Mouse (Mus musculus): ENCODE measurements around the gene Arv1. TPM values are rescaled to one million over a fixed set of nuclear protein-coding genes. Genes with fewer than 3 reads are reported as not detected.

Arv1 gene
- polyA plus RNA-seq, 1 experiment from 2014 or later: 12.6 TPM

- 59% methylated on average over 2 of the region's 2 CpGs for WGBS
- H3K9me3 ChIP-seq (replicated peaks): no peaks in the 10 kb centered on the region
- H3K4me1 ChIP-seq (replicated peaks): peaks cover 9% of the 10 kb centered on the region
- H3K9ac ChIP-seq: no peak overlapping the region
- no peak overlapping the region for H3K4me3 ChIP-seq
- no peak overlapping the region for H3K4me2 ChIP-seq
- peaks cover 26% of the 10 kb centered on the region for H3K27me3 ChIP-seq
- H3K36me3 ChIP-seq: no peaks in the 10 kb centered on the region
- no peak overlapping the region for H3K27ac ChIP-seq
- ATAC-seq (replicated peaks; ENCODE audit: insufficient number of reproducible peaks, insufficient read depth, low FRiP score, low read depth): no peak
Measured at GRCm38 (mm10) chr8:124756153-124756552, 34.2 kb downstream of the Arv1 start.

- H3K27me3 ChIP-seq: peaks cover 21% of the 10 kb centered on the region
- H3K9ac ChIP-seq: no peak overlapping the region
- ATAC-seq (replicated peaks; ENCODE audit: insufficient number of reproducible peaks, insufficient read depth, low FRiP score, low read depth): no peak
- H3K9me3 ChIP-seq (replicated peaks): no peaks in the 10 kb centered on the region
- H3K36me3 ChIP-seq: no peaks in the 10 kb centered on the region
- peaks cover 5% of the 10 kb centered on the region for H3K4me1 ChIP-seq (replicated peaks)
- no peak overlapping the region for H3K27ac ChIP-seq
- WGBS: 61% methylated on average over 5 of the region's 5 CpGs
- no peak overlapping the region for H3K4me3 ChIP-seq
- H3K4me2 ChIP-seq: no peak overlapping the region
Measured at GRCm38 (mm10) chr8:124756601-124757000, 34.7 kb downstream of the Arv1 start.

GRCm38 (mm10) chr8:124758544-124758943, 36.6 kb downstream of the Arv1 start:
- WGBS: 46% methylated on average over 3 of the region's 3 CpGs
- 0 out of 2 replicates have a peak, but pooled peaks cover 4% of the 10 kb centered on the region for H3K27me3 ChIP-seq
- no peak for ATAC-seq (replicated peaks; ENCODE audit: insufficient number of reproducible peaks, insufficient read depth, low FRiP score, low read depth)
- H3K9me3 ChIP-seq (replicated peaks): no peaks in the 10 kb centered on the region
- no peak overlapping the region for H3K9ac ChIP-seq
- H3K4me1 ChIP-seq (replicated peaks): no peaks in the 10 kb centered on the region
- H3K4me3 ChIP-seq: no peak overlapping the region
- no peak overlapping the region for H3K27ac ChIP-seq
- H3K4me2 ChIP-seq: no peak overlapping the region
- no peaks in the 10 kb centered on the region for H3K36me3 ChIP-seq

- no peak for ATAC-seq (replicated peaks; ENCODE audit: insufficient number of reproducible peaks, insufficient read depth, low FRiP score, low read depth)
- WGBS: 65% methylated on average over 7 of the region's 7 CpGs
- H3K27ac ChIP-seq: no peak overlapping the region
Measured at GRCm38 (mm10) chr8:124763061-124763460, 41.1 kb downstream of the Arv1 start.

GRCm38 (mm10) chr8:124772389-124772788, 50.5 kb downstream of the Arv1 start:
- Histone ChIP-seq H3K4me2 (no peak overlapping the region), H3K4me1 (replicated peaks) (peaks cover 9% of the 10 kb centered on the region), H3K36me3 (no peaks in the 10 kb centered on the region), H3K27me3 (peaks cover 9% of the 10 kb centered on the region; the same call in 1 of the 2 replicates), H3K4me3 (no peak overlapping the region), H3K27ac (no peak overlapping the region), H3K9ac (no peak overlapping the region), H3K9me3 (replicated peaks) (no peaks in the 10 kb centered on the region)
- no peak; the same call in 1 of the 2 replicates for ATAC-seq (replicated peaks; ENCODE audit: insufficient number of reproducible peaks, insufficient read depth, low FRiP score, low read depth)
- WGBS: 58% methylated on average over 2 of the region's 2 CpGs

More at GRCm38 (mm10) chr8:124763061-124763460, 41.1 kb downstream of the Arv1 start:
- Histone ChIP-seq H3K36me3 (no peaks in the 10 kb centered on the region), H3K9ac (no peak overlapping the region), H3K9me3 (replicated peaks) (no peaks in the 10 kb centered on the region), H3K4me3 (no peak overlapping the region), H3K27me3 (no peaks in the 10 kb centered on the region), H3K4me1 (replicated peaks) (no peaks in the 10 kb centered on the region), H3K4me2 (no peak overlapping the region)

- H3K27ac ChIP-seq: no peak overlapping the region
- no peak overlapping the region for H3K4me3 ChIP-seq
- peaks cover 18% of the 10 kb centered on the region for H3K4me1 ChIP-seq (replicated peaks)
- peak overlapping the region; percentile 48 for H3K4me2 ChIP-seq
- ATAC-seq (replicated peaks; ENCODE audit: insufficient number of reproducible peaks, insufficient read depth, low FRiP score, low read depth): no peak
- H3K9ac ChIP-seq: no peak overlapping the region
- H3K9me3 ChIP-seq (replicated peaks): no peaks in the 10 kb centered on the region
- no peaks in the 10 kb centered on the region for H3K36me3 ChIP-seq
- peaks cover 9% of the 10 kb centered on the region; the same call in 1 of the 2 replicates for H3K27me3 ChIP-seq
- 17% methylated on average over 16 of the region's 16 CpGs for WGBS
Measured at GRCm38 (mm10) chr8:124775695-124776094, 53.8 kb downstream of the Arv1 start.

- Histone ChIP-seq H3K36me3 (no peaks in the 10 kb centered on the region), H3K4me3 (no peak overlapping the region), H3K9ac (0 out of 2 replicates have a peak overlapping the region, but pooled peaks have one; percentile 50), H3K9me3 (replicated peaks) (no peaks in the 10 kb centered on the region), H3K27me3 (peaks cover 8% of the 10 kb centered on the region), H3K4me2 (peak overlapping the region; percentile 47), H3K27ac (peak overlapping the region; percentile 86), H3K4me1 (replicated peaks) (peaks cover 24% of the 10 kb centered on the region)
- ATAC-seq (replicated peaks; ENCODE audit: insufficient number of reproducible peaks, insufficient read depth, low FRiP score, low read depth): peak; percentile 89
- 2% methylated on average over 7 of the region's 7 CpGs for WGBS
Measured at GRCm38 (mm10) chr8:124780236-124780635, 58.3 kb downstream of the Arv1 start.

GRCm38 (mm10) chr8:124782431-124782830, 60.5 kb downstream of the Arv1 start:
- peaks cover 22% of the 10 kb centered on the region for H3K4me1 ChIP-seq (replicated peaks)
- peaks cover 3% of the 10 kb centered on the region; the same call in 1 of the 2 replicates for H3K27me3 ChIP-seq
- H3K9me3 ChIP-seq (replicated peaks): no peaks in the 10 kb centered on the region
- H3K36me3 ChIP-seq: no peaks in the 10 kb centered on the region
- H3K4me3 ChIP-seq: no peak overlapping the region
- H3K27ac ChIP-seq: no peak overlapping the region
- H3K9ac ChIP-seq: no peak overlapping the region
- ATAC-seq (replicated peaks; ENCODE audit: insufficient number of reproducible peaks, insufficient read depth, low FRiP score, low read depth): no peak
- 78% methylated on average over 3 of the region's 3 CpGs for WGBS
- H3K4me2 ChIP-seq: no peak overlapping the region

- no peak for ATAC-seq (replicated peaks; ENCODE audit: insufficient number of reproducible peaks, insufficient read depth, low FRiP score, low read depth)
- H3K9ac ChIP-seq: no peak overlapping the region
- H3K27me3 ChIP-seq: peaks cover 3% of the 10 kb centered on the region; the same call in 1 of the 2 replicates
- peaks cover 22% of the 10 kb centered on the region for H3K4me1 ChIP-seq (replicated peaks)
- WGBS: 72% methylated on average over 15 of the region's 15 CpGs
- H3K4me3 ChIP-seq: no peak overlapping the region
- no peak overlapping the region for H3K4me2 ChIP-seq
- H3K27ac ChIP-seq: no peak overlapping the region
- H3K36me3 ChIP-seq: no peaks in the 10 kb centered on the region
- H3K9me3 ChIP-seq (replicated peaks): no peaks in the 10 kb centered on the region
Measured at GRCm38 (mm10) chr8:124783228-124783627, 61.3 kb downstream of the Arv1 start.

Other genes starting within 250 kb of the Arv1 start
- 18.7 and 25.6 TPM in 2 replicates for gene Cog2, start 201.4 kb upstream of the Arv1 start, polyA plus RNA-seq (2015; fragmentation: Nextera tagmentation; extraction: Ambion mirVana)
- gene Agt, start 152.4 kb upstream of the Arv1 start, polyA plus RNA-seq (2015; fragmentation: Nextera tagmentation; extraction: Ambion mirVana): 1.3 and 2.7 TPM in 2 replicates
- gene Capn9, start 146.0 kb upstream of the Arv1 start, polyA plus RNA-seq (2015; fragmentation: Nextera tagmentation; extraction: Ambion mirVana): 0.20 and 0.30 TPM in 2 replicates
- 40.9 and 49.2 TPM in 2 replicates for gene 2310022B05Rik, start 58.8 kb upstream of the Arv1 start, polyA plus RNA-seq (2015; fragmentation: Nextera tagmentation; extraction: Ambion mirVana)
- 24.3 and 29.7 TPM in 2 replicates for gene Ttc13, start 156 bp upstream of the Arv1 start, polyA plus RNA-seq (2015; fragmentation: Nextera tagmentation; extraction: Ambion mirVana)
- gene Fam89a, start 29.7 kb downstream of the Arv1 start, polyA plus RNA-seq (2015; fragmentation: Nextera tagmentation; extraction: Ambion mirVana): 1.2 and 1.9 TPM in 2 replicates
- gene Trim67, start 71.0 kb downstream of the Arv1 start, polyA plus RNA-seq (2015; fragmentation: Nextera tagmentation; extraction: Ambion mirVana): 0.19 and 0.33 TPM in 2 replicates
- gene Gnpat, start 140.9 kb downstream of the Arv1 start, polyA plus RNA-seq (2015; fragmentation: Nextera tagmentation; extraction: Ambion mirVana): 101 and 103 TPM in 2 replicates
- gene 2810004N23Rik, start 141.0 kb downstream of the Arv1 start, polyA plus RNA-seq (2015; fragmentation: Nextera tagmentation; extraction: Ambion mirVana): 46.3 and 51.6 TPM in 2 replicates
- gene Exoc8, start 175.6 kb downstream of the Arv1 start, polyA plus RNA-seq (2015; fragmentation: Nextera tagmentation; extraction: Ambion mirVana): 6.5 and 7.6 TPM in 2 replicates
- 7.2 and 9.6 TPM in 2 replicates for gene Sprtn, start 175.7 kb downstream of the Arv1 start, polyA plus RNA-seq (2015; fragmentation: Nextera tagmentation; extraction: Ambion mirVana)
- 16.7 and 18.4 TPM in 2 replicates for gene Egln1, start 227.2 kb downstream of the Arv1 start, polyA plus RNA-seq (2015; fragmentation: Nextera tagmentation; extraction: Ambion mirVana)

Data from heart, embryonic 15.5 days (tissue).